Mouse (Mus musculus) gastrocnemius, postnatal 36 days (tissue): Measurements from ENCODE around the gene Mllt3. TPM values are rescaled to one million over a fixed set of nuclear protein-coding genes. Genes with fewer than 3 reads are reported as not detected.

Experiments used
- DNase-seq, 2 experiments: peaks; one replicate each; pipeline ENCODE4 v3.0.0; 2022
- intact Hi-C: fragments of 180-260 bp; cut with DNase I; formaldehyde crosslinking; loops from one replicate; pipeline ENCODE4 v1.15.1; 2025
- total RNA-seq, 2 experiments: library from RNA; stranded (reverse); gene quantifications; 2 replicates each; pipeline ENCODE4 v1.2.3; 2021

Gene Mllt3
- total RNA-seq, 2 experiments from 2014 or later = 92.2 to 94.5 TPM

DNA sequence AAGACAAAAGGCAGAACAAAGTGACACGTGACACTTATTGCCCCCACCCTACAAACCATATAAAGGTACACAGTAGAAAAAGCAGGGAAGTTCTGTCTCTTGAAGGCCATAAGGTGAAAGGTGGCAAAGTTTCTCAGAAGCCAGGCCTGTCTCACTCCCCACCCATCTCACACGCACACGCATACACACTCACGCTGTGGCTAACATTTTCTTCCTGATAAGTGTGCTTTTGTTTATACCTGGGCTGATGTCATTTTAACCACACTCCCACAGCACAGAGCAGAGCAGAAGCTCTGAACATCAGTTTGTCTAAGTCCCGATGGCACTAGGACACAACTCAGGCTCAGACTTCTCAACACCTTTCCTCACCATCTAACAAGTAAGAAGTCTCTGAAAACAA is 196.9 kb downstream of the Mllt3 start:
- DNase-seq = no peak
- intact Hi-C loops = no loop called here

DNA sequence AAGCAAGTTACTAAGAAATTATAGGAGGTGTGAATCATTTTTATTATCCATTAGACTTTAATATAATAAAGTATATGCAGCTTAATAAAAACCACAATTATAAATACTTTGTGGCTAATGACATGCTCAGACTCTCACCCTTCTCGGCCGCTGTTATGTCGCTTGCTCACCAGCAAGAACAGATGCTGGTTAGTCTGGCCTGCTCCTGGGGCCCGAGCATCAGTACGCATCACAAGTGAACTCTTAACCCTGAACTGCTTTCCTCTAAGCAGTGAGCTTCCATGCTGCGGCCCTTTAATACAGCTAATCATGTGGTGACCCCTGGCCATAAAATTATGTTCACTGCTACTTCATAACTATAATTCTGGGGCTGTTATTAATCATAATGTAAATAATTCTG is 198.0 kb downstream of the Mllt3 start:
- no peak for DNase-seq
- intact Hi-C loops = no loop called here

DNA sequence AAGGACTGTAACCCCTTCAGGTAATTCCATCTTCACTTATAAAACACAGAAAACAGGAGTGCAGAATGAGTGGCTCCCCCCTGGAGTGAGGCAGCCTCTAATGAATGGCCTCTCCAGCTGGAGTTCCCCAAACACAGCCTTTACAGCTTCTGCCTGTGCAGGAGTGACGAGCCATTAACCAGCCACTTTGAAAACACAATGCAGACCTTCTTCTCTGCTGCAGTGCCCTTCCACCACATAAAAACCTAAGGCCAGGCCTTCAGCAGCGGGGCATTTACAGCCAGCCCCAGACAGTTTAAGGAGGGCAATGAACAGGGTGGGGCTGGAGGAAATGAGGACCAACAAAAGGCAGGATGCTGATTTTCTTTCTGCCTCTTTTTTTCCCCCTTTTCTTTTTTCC is 198.9 kb downstream of the Mllt3 start:
- intact Hi-C loops = no loop called here
- DNase-seq = no peak

DNA sequence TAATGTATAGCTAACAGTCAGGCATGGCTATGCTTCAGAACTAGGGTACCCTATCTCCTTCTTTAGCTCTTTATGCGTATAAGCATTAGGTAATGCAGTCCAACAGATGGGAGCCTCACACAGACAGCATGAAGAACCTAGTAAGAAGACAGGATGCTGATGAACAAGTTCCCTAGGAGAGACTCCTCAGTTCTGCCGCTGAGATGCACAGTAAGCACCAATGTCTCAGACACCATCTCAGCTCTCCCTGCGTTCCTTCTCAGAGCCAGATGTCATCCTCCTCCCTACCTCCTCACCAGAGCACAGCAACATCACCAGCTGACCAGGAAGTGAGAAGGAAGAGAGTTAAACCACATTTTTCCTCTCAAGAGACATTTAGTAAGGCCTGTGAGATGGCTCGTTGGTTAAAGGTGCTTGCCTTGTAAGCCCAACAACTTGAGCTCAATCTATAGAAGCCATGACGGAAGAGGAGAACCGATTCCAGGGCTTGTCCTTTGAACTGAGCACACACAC is 202.3 kb downstream of the Mllt3 start:
- intact Hi-C loops = no loop called here
- DNase-seq = no peak

GRCm38 (mm10) chr4:87829426-87830063 is 203.6 kb downstream of the Mllt3 start:
- intact Hi-C loops = no loop called here

GRCm38 (mm10) chr4:87826336-87826735 is 206.8 kb downstream of the Mllt3 start:
- DNase-seq = no peak
- intact Hi-C loops = no loop called here

More at GRCm38 (mm10) chr4:87829426-87830063, 203.6 kb downstream of the Mllt3 start:
- DNase-seq = no peak

- DNase-seq = no peak
- intact Hi-C loops = no loop called here
Observed at GRCm38 (mm10) chr4:87823623-87824022, 209.5 kb downstream of the Mllt3 start.

DNA sequence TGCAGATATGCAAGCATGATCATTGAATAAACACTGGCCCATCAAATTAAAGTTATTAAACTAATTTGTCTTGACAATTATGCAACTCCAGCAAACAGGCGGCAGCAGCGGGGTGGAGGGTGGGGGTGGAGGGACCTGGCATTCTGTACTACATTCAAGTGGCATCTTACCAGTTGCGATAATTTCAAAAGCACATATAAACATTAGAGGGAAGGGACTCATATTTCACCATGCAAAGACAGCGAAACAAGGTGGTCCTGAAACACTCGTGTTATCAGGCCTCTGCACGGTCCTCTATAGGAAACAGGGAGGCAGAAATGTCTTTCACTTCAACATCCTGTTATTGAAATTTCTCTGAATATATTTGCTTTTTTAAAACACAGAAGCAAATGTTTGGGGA is 210.0 kb downstream of the Mllt3 start:
- DNase-seq = no peak
- intact Hi-C loops = no loop called here

DNA sequence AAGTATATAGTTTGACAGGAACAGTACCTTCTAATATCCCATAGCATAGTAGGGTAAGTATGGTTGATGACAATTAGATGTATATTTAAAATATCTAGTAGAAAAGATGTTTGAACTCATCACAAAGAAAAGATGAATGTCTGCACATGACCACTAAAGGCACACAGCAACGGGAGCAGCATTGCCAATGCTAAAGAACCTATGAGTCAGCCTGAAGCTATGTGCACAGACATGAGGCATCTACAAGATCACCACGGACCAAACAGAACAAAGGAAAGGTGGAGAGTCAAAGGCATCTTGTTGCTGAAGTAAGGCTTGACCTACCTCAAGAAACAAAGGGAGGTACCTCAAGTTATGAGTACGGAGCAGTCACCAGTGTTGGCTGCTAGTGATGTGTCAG is 212.3 kb downstream of the Mllt3 start:
- intact Hi-C loops = no loop called here
- DNase-seq = no peak

- no peak for DNase-seq
- intact Hi-C loops = no loop called here
Observed at GRCm38 (mm10) chr4:87819182-87819581, 214.0 kb downstream of the Mllt3 start.

DNA sequence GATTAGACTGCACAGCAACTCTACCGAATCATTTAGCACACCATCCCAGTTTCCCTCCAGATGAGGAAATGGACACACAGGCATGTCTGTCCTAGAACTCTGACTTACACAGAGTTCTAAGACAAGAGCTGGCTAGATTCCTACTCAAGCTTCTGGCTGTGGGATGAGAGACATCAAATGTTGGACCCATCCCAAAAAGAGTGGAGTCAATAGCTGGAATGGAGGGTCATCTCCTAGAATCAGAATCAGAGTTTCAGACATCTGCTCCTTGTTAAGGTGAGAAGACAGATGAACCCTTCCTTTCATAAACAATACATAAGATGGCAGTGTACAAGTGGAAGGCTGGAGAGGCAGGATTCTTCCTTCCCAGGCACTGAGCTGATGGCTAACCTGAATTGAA is 214.9 kb downstream of the Mllt3 start:
- intact Hi-C loops = no loop called here
- DNase-seq = no peak

GRCm38 (mm10) chr4:87815465-87816108 is 217.6 kb downstream of the Mllt3 start:
- intact Hi-C loops = no loop called here
- no peak for DNase-seq

GRCm38 (mm10) chr4:87811899-87812298 is 221.3 kb downstream of the Mllt3 start:
- DNase-seq = no peak
- intact Hi-C loops = no loop called here

DNA sequence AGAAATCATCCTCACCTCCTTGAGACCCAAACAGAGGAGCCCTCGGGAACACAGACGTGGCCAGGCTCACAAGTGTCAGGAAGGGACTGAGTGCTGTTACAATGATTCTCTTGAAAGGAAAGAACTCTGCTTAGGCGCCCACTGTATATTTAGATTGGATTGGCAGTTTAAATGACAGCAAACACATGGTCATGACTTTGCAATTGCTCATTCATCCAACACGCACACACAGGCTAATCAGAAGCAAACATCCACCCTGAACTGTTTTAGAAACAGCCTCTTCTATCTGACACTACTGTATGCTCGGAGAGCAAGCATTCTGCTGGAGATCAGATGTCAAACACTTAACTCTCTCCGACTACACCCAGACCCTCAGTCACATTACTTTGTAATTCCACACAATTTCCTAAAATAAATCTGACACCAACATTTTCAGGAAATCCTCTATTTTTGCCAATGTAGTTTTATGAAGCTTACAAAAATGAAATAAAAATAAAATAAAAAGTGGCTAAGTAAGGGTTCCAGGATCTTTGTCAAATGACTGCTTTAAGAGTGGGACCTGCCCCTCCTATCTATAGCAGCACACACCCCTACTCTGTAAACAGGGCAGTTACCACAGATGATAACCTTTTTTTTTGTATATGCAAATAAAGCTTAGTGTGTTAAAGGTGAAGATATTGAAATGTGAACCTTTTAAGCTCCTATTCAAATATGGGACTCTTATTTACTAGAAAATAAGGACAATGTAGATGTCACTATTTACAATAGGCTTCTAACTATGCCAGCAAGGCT is 226.8 kb downstream of the Mllt3 start:
- no peak for DNase-seq
- intact Hi-C loops = no loop called here

- intact Hi-C loops = no loop called here
- no peak for DNase-seq
Observed at GRCm38 (mm10) chr4:87804576-87804975, 228.6 kb downstream of the Mllt3 start.

DNA sequence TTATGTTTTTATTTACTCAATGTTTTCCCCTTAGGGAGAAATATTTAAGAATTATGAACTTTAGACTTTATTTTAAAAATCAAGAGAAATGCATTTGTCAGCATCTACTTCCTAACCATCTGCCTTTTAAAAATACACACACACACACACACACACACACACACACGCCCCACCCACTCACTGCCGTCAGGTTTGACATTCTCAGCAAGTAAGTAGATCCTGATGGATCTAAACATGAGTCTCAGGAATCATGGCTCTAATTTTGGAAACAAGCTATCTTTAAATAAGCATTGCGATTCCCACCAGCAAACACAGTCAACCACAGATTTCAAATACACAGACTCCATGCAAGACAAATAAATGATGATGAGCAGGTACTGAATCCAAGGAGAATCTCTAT is 229.9 kb downstream of the Mllt3 start:
- DNase-seq = no peak
- intact Hi-C loops = no loop called here

DNA sequence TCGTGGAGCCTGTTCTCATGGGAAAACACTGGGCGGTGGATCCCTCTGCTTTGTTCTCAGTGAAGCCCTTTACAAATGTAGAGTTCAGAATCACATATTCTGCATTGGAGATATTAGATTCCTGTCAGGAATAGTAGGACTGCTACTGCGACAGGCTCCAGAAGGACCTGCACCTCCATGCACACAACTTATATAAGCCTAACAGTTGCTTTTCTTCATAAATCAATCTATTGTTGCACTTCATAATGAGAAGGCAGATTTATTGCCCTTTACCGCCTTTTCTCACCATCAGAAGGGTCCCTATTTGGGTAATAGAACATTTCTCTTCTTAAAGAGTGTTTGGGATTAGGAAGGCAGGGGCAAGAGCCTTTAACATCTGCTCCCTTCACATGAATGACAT is 231.0 kb downstream of the Mllt3 start:
- intact Hi-C loops = no loop called here

GRCm38 (mm10) chr4:87801332-87801731 is 231.8 kb downstream of the Mllt3 start:
- no peak for DNase-seq
- intact Hi-C loops = no loop called here

More for the DNA sequence above, 231.0 kb downstream of the Mllt3 start:
- no peak for DNase-seq

GRCm38 (mm10) chr4:87800276-87800675 is 232.9 kb downstream of the Mllt3 start:
- intact Hi-C loops = no loop called here
- DNase-seq = no peak

- intact Hi-C loops = no loop called here
Observed at GRCm38 (mm10) chr4:87799418-87799817, 233.7 kb downstream of the Mllt3 start.

GRCm38 (mm10) chr4:87795261-87795660 is 237.9 kb downstream of the Mllt3 start:
- intact Hi-C loops = no loop called here

More at GRCm38 (mm10) chr4:87799418-87799817, 233.7 kb downstream of the Mllt3 start:
- no peak for DNase-seq

More at GRCm38 (mm10) chr4:87795261-87795660, 237.9 kb downstream of the Mllt3 start:
- DNase-seq = no peak
